Mouse (Mus musculus) left cerebral cortex, adult 11 months (tissue): ENCODE data around the gene Tnfsf18.

ENCODE experiments used
- DNase-seq: peaks from one replicate; pipeline ENCODE4 v3.0.0; 2022; ENCODE audit warnings: low spot score

Gene Tnfsf18

GRCm38 (mm10) chr1:161494343-161494742, at the start of gene Tnfsf18:
Gene Tnfsf18 (plus strand): TSS chr1:161494655.
- no peak for DNase-seq

- DNase-seq, result no peak
Measured at GRCm38 (mm10) chr1:161444858-161445257, 49.6 kb upstream of the Tnfsf18 start.

GRCm38 (mm10) chr1:161451683-161452245, 42.7 kb upstream of the Tnfsf18 start:
- DNase-seq, result no peak

GRCm38 (mm10) chr1:161452250-161452649, 42.2 kb upstream of the Tnfsf18 start:
- peak; percentile 2 for DNase-seq

- peak; percentile 5 for DNase-seq
Measured at GRCm38 (mm10) chr1:161463388-161464085, 30.9 kb upstream of the Tnfsf18 start.

GRCm38 (mm10) chr1:161477221-161477620, 17.2 kb upstream of the Tnfsf18 start:
- no peak for DNase-seq

GRCm38 (mm10) chr1:161479854-161480253, 14.6 kb upstream of the Tnfsf18 start:
- DNase-seq, result no peak

- DNase-seq, result no peak
Measured at GRCm38 (mm10) chr1:161482211-161482610, 12.2 kb upstream of the Tnfsf18 start.

- DNase-seq, result no peak
Measured at GRCm38 (mm10) chr1:161487069-161487468, 7.4 kb upstream of the Tnfsf18 start.

- DNase-seq, result peak; percentile 23
Measured at GRCm38 (mm10) chr1:161491766-161492165, 2.7 kb upstream of the Tnfsf18 start.

- no peak for DNase-seq
Measured at GRCm38 (mm10) chr1:161496866-161497645, 2.6 kb downstream of the Tnfsf18 start.

- no peak for DNase-seq
Measured at GRCm38 (mm10) chr1:161500114-161500810, 5.8 kb downstream of the Tnfsf18 start.

GRCm38 (mm10) chr1:161500811-161501146, 6.3 kb downstream of the Tnfsf18 start:
- no peak for DNase-seq

GRCm38 (mm10) chr1:161506317-161506716, 11.9 kb downstream of the Tnfsf18 start:
- DNase-seq, result no peak

- DNase-seq, result no peak
Measured at GRCm38 (mm10) chr1:161507623-161508047, 13.2 kb downstream of the Tnfsf18 start.

GRCm38 (mm10) chr1:161517355-161517754, 22.9 kb downstream of the Tnfsf18 start:
- no peak for DNase-seq

- no peak for DNase-seq
Measured at GRCm38 (mm10) chr1:161520223-161520622, 25.8 kb downstream of the Tnfsf18 start.

- DNase-seq, result no peak
Measured at GRCm38 (mm10) chr1:161528173-161528572, 33.7 kb downstream of the Tnfsf18 start.

- DNase-seq, result no peak
Measured at GRCm38 (mm10) chr1:161550596-161551095, 56.2 kb downstream of the Tnfsf18 start.

- no peak for DNase-seq
Measured at GRCm38 (mm10) chr1:161552098-161552497, 57.6 kb downstream of the Tnfsf18 start.
